16 mouse cellular contexts compared by ENCODE assay signal in genomic region chr11:103050153-103050552, GRCm38 (mm10). TPM values are rescaled to one million over a fixed set of nuclear protein-coding genes. Genes with fewer than 3 reads are reported as not detected.
DNase-seq lines count a peak whose midpoint lies in the region; ATAC-seq and TF ChIP-seq lines count a peak whose summit lies in the region.
"Had no signal": no experiment of that assay in that cellular context is flagged by ENCODE, and none has a peak within 500 bp of the region (broad histone marks: within the 10 kb centered on the region; RNA-seq: fewer than 3 reads in every experiment).

No protein-coding gene starts in this region.

- H3K79me2 ChIP-seq in liver, adult 2 months (ENCODE audit: control insufficient read depth, insufficient read depth, low read length), result no peaks in the 10 kb centered on the region

- no peak overlapping the region for H3K9ac ChIP-seq in liver, adult 2 months (ENCODE audit: low read depth, low read length)
- H3K9ac ChIP-seq in liver, embryonic 11.5 days (ENCODE audit: low read depth, low read length), result no peak overlapping the region
- H3K9ac ChIP-seq: embryonic facial prominence, embryonic 15.5 days; liver, postnatal 0 days; midbrain, embryonic 15.5 days had no signal

- 40% methylated on average over 9 of the region's 9 CpGs for WGBS in liver, adult 2 months
- 92% methylated on average over 9 of the region's 9 CpGs for WGBS in liver, embryonic 11.5 days

- H3K27me3 ChIP-seq in liver, adult 2 months (ENCODE audit: control insufficient read depth, insufficient read depth, low read length), result no peaks in the 10 kb centered on the region
- no peaks in the 10 kb centered on the region for H3K27me3 ChIP-seq in liver, embryonic 11.5 days (replicated peaks; ENCODE audit: control insufficient read depth, insufficient read depth, low read length)
- H3K27me3 ChIP-seq: embryonic facial prominence, embryonic 15.5 days; midbrain, embryonic 15.5 days had no signal

- no peaks in the 10 kb centered on the region for H3K9me3 ChIP-seq in liver, embryonic 11.5 days (ENCODE audit: control insufficient read depth, low read length)
- H3K9me3 ChIP-seq: embryonic facial prominence, embryonic 15.5 days; midbrain, embryonic 15.5 days had no signal

- no peak overlapping the region for H3K4me2 ChIP-seq in liver, embryonic 11.5 days
- H3K4me2 ChIP-seq: embryonic facial prominence, embryonic 15.5 days; midbrain, embryonic 15.5 days had no signal

- H3K4me1 ChIP-seq in liver, adult 2 months (ENCODE audit: control insufficient read depth, insufficient read depth, low read length), result no peaks in the 10 kb centered on the region
- H3K4me1 ChIP-seq in liver, embryonic 11.5 days (replicated peaks; ENCODE audit: control insufficient read depth, insufficient read depth, low read length), result no peaks in the 10 kb centered on the region
- H3K4me1 ChIP-seq: midbrain, embryonic 15.5 days had no signal

- TF ChIP-seq CTCF in liver, adult 2 months (IDR thresholded peaks at IDR 0.05; ENCODE audit: low read depth, low read length), result no peak

- no peak overlapping the region for H3K4me3 ChIP-seq in liver, adult 2 months (ENCODE audit: insufficient read depth, low read depth, low read length)
- H3K4me3 ChIP-seq in liver, embryonic 11.5 days (ENCODE audit: low read depth, low read length), result no peak overlapping the region
- H3K4me3 ChIP-seq: embryonic facial prominence, embryonic 15.5 days; midbrain, embryonic 15.5 days had no signal

- no peak for TF ChIP-seq POLR2A in liver, adult 2 months (IDR thresholded peaks at IDR 0.05; ENCODE audit: extremely low read depth, insufficient read depth, low read length)

- DNase-seq in cerebellum, adult 11 months, result peak; percentile 41
- no peak for DNase-seq in cerebellum, postnatal 4 days (ENCODE audit: low spot score in 2 of 2)
- peak; percentile 63 for DNase-seq in liver, adult 2 months (ENCODE audit: extremely low read depth, low read depth, low spot score)
- no peak for DNase-seq in liver, embryonic 11.5 days (ENCODE audit: low spot score)
- DNase-seq in fibroblast of lung, adult 2 months (ENCODE audit: low read depth), result peak; percentile 93
- no peak for DNase-seq in T-cell, adult 2 months (ENCODE audit: low spot score)
- DNase-seq in right cerebral cortex, postnatal 10 days (ENCODE audit: low spot score in 2 of 2), result no peak
- DNase-seq in embryo, embryonic 9.5 days (ENCODE audit: extremely low spot score), result no peak
- DNase-seq: kidney, postnatal 10 days; liver, postnatal 0 days; right cerebral cortex, postnatal 25 days; thymus, adult 2 months had no signal

- no peak for ATAC-seq in liver, embryonic 11.5 days (replicated peaks; ENCODE audit: low FRiP score)
- ATAC-seq: activated CD4-positive, CD25-positive, alpha-beta regulatory T cell, adult 4 months; liver, postnatal 0 days; midbrain, embryonic 15.5 days had no signal

- H3K27ac ChIP-seq in liver, adult 2 months (replicated peaks; ENCODE audit: insufficient read depth, low read depth, low read length), result no peak overlapping the region
- no peak overlapping the region for H3K27ac ChIP-seq in liver, embryonic 11.5 days (ENCODE audit: low read depth, low read length)
- H3K27ac ChIP-seq: embryonic facial prominence, embryonic 15.5 days; macrophage; midbrain, embryonic 15.5 days had no signal

- H3K36me3 ChIP-seq in liver, adult 2 months (ENCODE audit: control insufficient read depth, insufficient read depth, low read length), result peaks cover 22% of the 10 kb centered on the region
- H3K36me3 ChIP-seq in liver, embryonic 11.5 days (ENCODE audit: control insufficient read depth, insufficient read depth, low read length), result peaks cover 34% of the 10 kb centered on the region

RNA-seq across cellular contexts. Expression of gene Dcakd, which starts 22.0 kb away (rescaled TPM):
- 23.9 and 30.9 TPM in 2 replicates for total RNA-seq in liver, adult 2 months (2014; rRNA removed)
- polyA plus RNA-seq in liver, adult 2 months (2012; rRNA removed), result 45.8 and 46.3 TPM in 2 replicates
- polyA plus RNA-seq in liver, embryonic 11.5 days (2014; fragmentation: Nextera tagmentation; extraction: Ambion mirVana), result 109 and 114 TPM in 2 replicates

RNA-seq across cellular contexts. Expression of gene Nmt1, which starts 22.2 kb away (rescaled TPM):
- 16.8 and 23.9 TPM in 2 replicates for total RNA-seq in liver, adult 2 months (2014; rRNA removed)
- 34.1 and 34.3 TPM in 2 replicates for polyA plus RNA-seq in liver, adult 2 months (2012; rRNA removed)
- 67.8 and 74.6 TPM in 2 replicates for polyA plus RNA-seq in liver, embryonic 11.5 days (2014; fragmentation: Nextera tagmentation; extraction: Ambion mirVana)

RNA-seq across cellular contexts. Expression of gene Plcd3, which starts 51.3 kb away (rescaled TPM):
- total RNA-seq in liver, adult 2 months (2014; rRNA removed), result 0.54 and 1.0 TPM in 2 replicates
- polyA plus RNA-seq in liver, adult 2 months (2012; rRNA removed), result 0.31 and 2.0 TPM in 2 replicates
- 1.1 and 1.3 TPM in 2 replicates for polyA plus RNA-seq in liver, embryonic 11.5 days (2014; fragmentation: Nextera tagmentation; extraction: Ambion mirVana)
- polyA plus RNA-seq: macrophage had no signal

RNA-seq across cellular contexts. Expression of gene Acbd4, which starts 51.3 kb away (rescaled TPM):
- total RNA-seq in liver, adult 2 months (2014; rRNA removed), result 56.3 and 64.4 TPM in 2 replicates
- 66.6 and 83.9 TPM in 2 replicates for polyA plus RNA-seq in liver, adult 2 months (2012; rRNA removed)
- 24.5 and 30.7 TPM in 2 replicates for polyA plus RNA-seq in liver, embryonic 11.5 days (2014; fragmentation: Nextera tagmentation; extraction: Ambion mirVana)

Comparison
In these comparisons a context has a peak if more than half of its experiments do, and no peak if none do; other contexts are left out.
1. DNase-seq: peak in cerebellum, adult 11 months (single experiment), liver, adult 2 months (single experiment) and fibroblast of lung, adult 2 months (single experiment); none in cerebellum, postnatal 4 days (0 of 2), liver, embryonic 11.5 days (single experiment), T-cell, adult 2 months (single experiment), right cerebral cortex, postnatal 10 days (0 of 2) and embryo, embryonic 9.5 days (single experiment).